Mouse (Mus musculus) ES-E14 (cell line): ENCODE measurements around the gene Cbx3. TPM values are rescaled to one million over a fixed set of nuclear protein-coding genes. Genes with fewer than 3 reads are reported as not detected.

Source experiments
- DNase-seq: peaks from one replicate; pipeline ENCODE4 v3.0.0-alpha.2; 2013; ENCODE audit warnings: low read depth, low spot score
- H3K27ac ChIP-seq: 2 replicates; pipeline ENCODE4 v1.5.1; 2012; ENCODE audit warnings: low read depth, mild to moderate bottlenecking, low read length, moderate library complexity, mixed read lengths; ENCODE audit not compliant: poor library complexity, insufficient read depth, severe bottlenecking
- H3K36me3 ChIP-seq: 2 replicates; pipeline ENCODE4 v1.6.1; 2012; ENCODE audit warnings: mild to moderate bottlenecking, low read length, moderate library complexity, mixed read lengths; ENCODE audit not compliant: control insufficient read depth, poor library complexity, insufficient read depth, severe bottlenecking
- H3K4me1 ChIP-seq, 2 experiments: fragments of 150-350 bp in 1 of 2; sonication (generic) in 1 of 2; 2 replicates each; pipeline ENCODE4 v1.6.1; 2012; ENCODE audit warnings: low read length in 2 of 2, mild to moderate bottlenecking in 1 of 2, mixed read lengths in 1 of 2; ENCODE audit not compliant: control insufficient read depth in 2 of 2, insufficient read depth in 2 of 2, poor library complexity in 1 of 2
- H3K4me3 ChIP-seq, 2 experiments: fragments of 150-350 bp in 1 of 2; sonication (generic) in 1 of 2; 2 replicates each; pipeline ENCODE4 v1.5.1; 2012; ENCODE audit warnings: low read length in 2 of 2, low read depth in 1 of 2, mild to moderate bottlenecking in 1 of 2, mixed read lengths in 1 of 2; ENCODE audit not compliant: insufficient read depth in 1 of 2, poor library complexity in 1 of 2, severe bottlenecking in 1 of 2
- H3K9ac ChIP-seq: 2 replicates; pipeline ENCODE4 v1.6.1; 2012; ENCODE audit warnings: low read depth, mild to moderate bottlenecking, low read length, mixed read lengths; ENCODE audit not compliant: poor library complexity, insufficient read depth, severe bottlenecking
- H3K9me3 ChIP-seq: fragments of 150-350 bp; sonication (generic); 2 replicates; pipeline ENCODE4 v1.6.1; 2012; ENCODE audit warnings: low read depth, mild to moderate bottlenecking, low read length; ENCODE audit not compliant: control insufficient read depth, insufficient read depth
- CHD2 ChIP-seq: IDR thresholded peaks from 2 replicates; pipeline ENCODE4 v1.6.1; 2014; ENCODE audit warnings: mild to moderate bottlenecking, low read depth, low read length, inconsistent platforms
- HCFC1 ChIP-seq: IDR thresholded peaks from 2 replicates; pipeline ENCODE4 v1.6.1; 2012; ENCODE audit warnings: low read length, inconsistent platforms, borderline replicate concordance; ENCODE audit not compliant: insufficient read depth
- MAFK ChIP-seq: IDR thresholded peaks from 2 replicates; pipeline ENCODE4 v1.6.1; 2014; ENCODE audit warnings: mild to moderate bottlenecking, low read depth, low read length, inconsistent platforms; ENCODE audit not compliant: insufficient read depth
- ZC3H11A ChIP-seq: IDR thresholded peaks from 2 replicates; pipeline ENCODE4 v1.6.1; 2012; ENCODE audit warnings: low read depth, mild to moderate bottlenecking, inconsistent platforms, low read length, borderline replicate concordance
- ZNF384 ChIP-seq: IDR thresholded peaks from 2 replicates; pipeline ENCODE4 v1.6.1; 2012; ENCODE audit warnings: low read depth, low read length, inconsistent platforms
- in situ Hi-C, 2 experiments: fragments of 600-800 bp; cut with MboI; formaldehyde crosslinking; loops; one replicate each; pipeline ENCODE4 v1.15.1; 2025; ENCODE audit warnings: low sequenced_read_pairs in 2 of 2, inconsistent platforms in 1 of 2; ENCODE audit not compliant: unreplicated experiment in 2 of 2
- total RNA-seq: library from RNA; depleted of rRNA; stranded (reverse); fragments of 300-350 nt; gene quantifications from 2 replicates; pipeline ENCODE4 v1.2.3, GENCODE M21; 2012

The Cbx3 gene
- total RNA-seq, 1 experiment = 177 TPM

DNA sequence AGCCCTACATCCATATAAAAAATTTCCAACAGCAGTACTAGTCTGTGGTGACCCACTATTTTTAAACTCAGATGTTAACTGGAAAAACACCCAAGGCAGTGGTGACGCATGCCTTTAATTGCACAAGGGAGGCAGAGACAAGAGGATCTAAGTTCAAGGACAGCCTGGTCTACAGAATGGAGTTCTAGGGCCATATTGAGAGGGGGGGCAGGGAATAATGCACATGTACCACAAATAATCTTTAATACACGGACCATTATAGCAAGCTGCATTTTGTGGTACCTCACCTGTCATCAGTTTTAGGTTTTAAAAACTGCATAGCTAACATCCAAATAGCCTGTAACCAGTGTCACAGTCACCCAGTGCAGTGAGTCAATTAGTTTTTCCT, 11.2 kb upstream of the Cbx3 start:
- DNase-seq = no peak
- in situ Hi-C loops = no loop called here
- H3K9ac ChIP-seq = no peak overlapping the region

DNA sequence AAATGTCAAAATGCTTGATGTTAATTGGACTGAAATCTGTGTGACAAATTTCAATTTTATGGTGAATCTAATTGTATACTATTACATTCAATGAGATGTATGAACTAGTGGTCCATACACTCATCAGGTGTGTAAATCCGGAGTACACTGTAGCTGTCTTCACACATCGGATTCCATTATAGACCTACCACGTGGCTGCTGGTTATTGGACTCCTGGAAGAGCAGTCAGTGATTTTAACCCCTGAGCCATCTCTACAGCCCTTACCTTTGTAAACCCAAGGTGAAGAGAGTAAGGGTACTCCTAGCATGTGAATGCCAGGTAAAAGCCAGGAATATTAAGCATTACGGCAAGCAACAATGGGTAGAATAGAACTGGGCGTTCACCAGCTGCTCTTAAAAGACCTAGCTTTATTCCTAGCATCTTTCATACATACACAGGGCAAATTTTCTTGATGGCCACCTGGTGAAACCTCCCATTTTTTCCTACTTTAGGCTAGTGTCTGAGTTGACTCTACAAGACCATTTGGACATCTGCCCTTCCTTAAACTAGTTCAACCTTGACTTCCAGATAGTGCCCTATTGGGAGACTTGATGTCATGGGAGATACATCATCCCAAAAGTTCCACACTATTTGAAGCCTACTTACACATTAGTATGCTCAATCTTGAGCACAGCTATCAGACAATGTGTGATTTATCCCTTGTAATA, 10.7 kb upstream of the Cbx3 start:
- in situ Hi-C loops = no loop called here
- Histone ChIP-seq H3K36me3 (peaks cover 24% of the 10 kb centered on the region; the same call in 1 of the 2 replicates), H3K9me3 (no peaks in the 10 kb centered on the region), H3K9ac (no peak overlapping the region), H3K27ac (no peak overlapping the region), H3K4me1 (no peaks in the 10 kb centered on the region), H3K4me3 (no peak overlapping the region)
- DNase-seq = peak; percentile 67
- TF ChIP-seq HCFC1 = no peak

More for the DNA sequence above, 11.2 kb upstream of the Cbx3 start:
- peaks cover 21% of the 10 kb centered on the region; the same call in 1 of the 2 replicates for H3K36me3 ChIP-seq
- H3K4me1 ChIP-seq = no peaks in the 10 kb centered on the region
- no peak overlapping the region for H3K4me3 ChIP-seq
- no peaks in the 10 kb centered on the region for H3K9me3 ChIP-seq
- H3K27ac ChIP-seq = no peak overlapping the region
- TF ChIP-seq CHD2 = no peak
- TF ChIP-seq HCFC1 = no peak
- no peak for TF ChIP-seq ZC3H11A
- TF ChIP-seq ZNF384 = no peak
- no peak for TF ChIP-seq MAFK

- Histone ChIP-seq H3K4me1 (no peaks in the 10 kb centered on the region), H3K9ac (no peak overlapping the region), H3K27ac (no peak overlapping the region; the same call in 1 of the 2 replicates), H3K9me3 (no peaks in the 10 kb centered on the region), H3K36me3 (peaks cover 26% of the 10 kb centered on the region; the same call in 1 of the 2 replicates), H3K4me3 (no peak overlapping the region)
- in situ Hi-C loops = no loop called here
- DNase-seq = no peak
- TF ChIP-seq ZNF384 = no peak
- TF ChIP-seq HCFC1 = no peak
- no peak for TF ChIP-seq ZC3H11A
- no peak for TF ChIP-seq CHD2
- no peak for TF ChIP-seq MAFK
Measured at GRCm38 (mm10) chr6:51460021-51460360, 10.2 kb upstream of the Cbx3 start.

- no peak for DNase-seq
- H3K4me1 ChIP-seq = no peaks in the 10 kb centered on the region
- H3K36me3 ChIP-seq = peaks cover 28% of the 10 kb centered on the region; the same call in 1 of the 2 replicates
- no peak overlapping the region for H3K9ac ChIP-seq
- TF ChIP-seq MAFK (no peak), ZC3H11A (no peak), CHD2 (no peak), ZNF384 (no peak), HCFC1 (no peak)
- no peak overlapping the region; the same call in 1 of the 2 replicates for H3K27ac ChIP-seq
- H3K4me3 ChIP-seq = no peak overlapping the region
- H3K9me3 ChIP-seq = no peaks in the 10 kb centered on the region
- in situ Hi-C loops = no loop called here
Measured at GRCm38 (mm10) chr6:51460363-51460762, 9.8 kb upstream of the Cbx3 start.

- TF ChIP-seq ZNF384 (no peak), CHD2 (no peak), ZC3H11A (no peak), HCFC1 (no peak), MAFK (no peak)
- H3K36me3 ChIP-seq = peaks cover 37% of the 10 kb centered on the region
- in situ Hi-C loops = no loop called here
- no peak for DNase-seq
- H3K9me3 ChIP-seq = no peaks in the 10 kb centered on the region
- H3K9ac ChIP-seq = no peak overlapping the region
- H3K27ac ChIP-seq = no peak overlapping the region
- peak overlapping the region; percentile 66 to 77; a peak in 3 of 4 replicates for H3K4me3 ChIP-seq
- no peaks in the 10 kb centered on the region; a peak in 1 of 4 replicates for H3K4me1 ChIP-seq
Measured at GRCm38 (mm10) chr6:51467649-51468048, 2.5 kb upstream of the Cbx3 start.
